Mouse (Mus musculus) cerebellum, adult (tissue): ENCODE data around the gene Dnah8.

Experiments used
- ATAC-seq: cut with Nextera tagmentation; 2 replicates; pipeline ENCODE4 v1.9.2; 2017; ENCODE audit warnings: mild to moderate bottlenecking, moderate library complexity, mixed read lengths; ENCODE audit not compliant: insufficient number of reproducible peaks, low FRiP score, low TSS enrichment

Gene Dnah8

GRCm38 (mm10) chr17:30859989-30860585 lies 235.9 kb downstream of the Dnah8 start:
- no peak for ATAC-seq

GRCm38 (mm10) chr17:30860606-30861005 lies 236.5 kb downstream of the Dnah8 start:
- ATAC-seq = no peak

- no peak for ATAC-seq
Observed at GRCm38 (mm10) chr17:30866281-30866680, 242.1 kb downstream of the Dnah8 start.

- ATAC-seq = no peak
Observed at GRCm38 (mm10) chr17:30866966-30867365, 242.8 kb downstream of the Dnah8 start.

- no peak for ATAC-seq
Observed at GRCm38 (mm10) chr17:30871040-30871439, 246.9 kb downstream of the Dnah8 start.

- ATAC-seq = no peak
Observed at GRCm38 (mm10) chr17:30874276-30874675, 250.1 kb downstream of the Dnah8 start.

- peak; percentile 87 for ATAC-seq
Observed at GRCm38 (mm10) chr17:30877456-30877855, 253.3 kb downstream of the Dnah8 start.

GRCm38 (mm10) chr17:30878626-30879025 lies 254.5 kb downstream of the Dnah8 start:
- ATAC-seq = no peak

GRCm38 (mm10) chr17:30880391-30880790 lies 256.2 kb downstream of the Dnah8 start:
- ATAC-seq = no peak

- ATAC-seq = no peak
Observed at GRCm38 (mm10) chr17:30881001-30881400, 256.8 kb downstream of the Dnah8 start.

GRCm38 (mm10) chr17:30882206-30882605 lies 258.1 kb downstream of the Dnah8 start:
- no peak for ATAC-seq

- ATAC-seq = no peak
Observed at GRCm38 (mm10) chr17:30883534-30883933, 259.4 kb downstream of the Dnah8 start.

- ATAC-seq = no peak
Observed at GRCm38 (mm10) chr17:30892086-30892485, 267.9 kb downstream of the Dnah8 start.

- ATAC-seq = no peak
Observed at GRCm38 (mm10) chr17:30892730-30893129, 268.6 kb downstream of the Dnah8 start.

- no peak for ATAC-seq
Observed at GRCm38 (mm10) chr17:30897075-30897474, 272.9 kb downstream of the Dnah8 start.

- ATAC-seq = no peak
Observed at GRCm38 (mm10) chr17:30901627-30902026, 277.5 kb downstream of the Dnah8 start, which contains the start of gene Glp1r. Gene Glp1r, plus strand, starts transcription at chr17:30901817.

GRCm38 (mm10) chr17:30904096-30904495 lies 279.9 kb downstream of the Dnah8 start:
- no peak for ATAC-seq

- no peak for ATAC-seq
Observed at GRCm38 (mm10) chr17:30907577-30907976, 283.4 kb downstream of the Dnah8 start.

- ATAC-seq = no peak
Observed at GRCm38 (mm10) chr17:30910866-30911731, 286.9 kb downstream of the Dnah8 start.

GRCm38 (mm10) chr17:30911732-30912088 lies 287.6 kb downstream of the Dnah8 start:
- ATAC-seq = 0 out of 2 replicates have a peak, but pooled peaks have one; percentile 6

GRCm38 (mm10) chr17:30912536-30912935 lies 288.4 kb downstream of the Dnah8 start:
- no peak for ATAC-seq

GRCm38 (mm10) chr17:30914264-30914663 lies 290.1 kb downstream of the Dnah8 start:
- no peak for ATAC-seq
